Mouse (Mus musculus): Measurements from ENCODE around the gene 1110032F04Rik. TPM values are rescaled to one million over a fixed set of nuclear protein-coding genes. Genes with fewer than 3 reads are reported as not detected.

1110032F04Rik gene
- total and polyA plus RNA-seq, 3 experiments: 2.0 to 2.2 TPM; not detected in 1

- no peaks in the 10 kb centered on the region; a peak in 1 of 4 replicates for H3K4me1 ChIP-seq (ENCODE audit: control insufficient read depth in 1 of 2, insufficient read depth in 2 of 2, low read length in 2 of 2)
- H3K36me3 ChIP-seq (ENCODE audit: control insufficient read depth in 1 of 2, insufficient read depth in 2 of 2, low read length in 2 of 2): peaks cover 0 to 4% of the 10 kb centered on the region in 2 experiments; a peak in 1 of 4 replicates
- H3K4me3 ChIP-seq (ENCODE audit: control insufficient read depth in 1 of 2, insufficient read depth in 1 of 2, low read depth in 2 of 2, low read length in 2 of 2): no peak overlapping the region
- no peaks in the 10 kb centered on the region; a peak in 1 of 4 replicates for H3K27me3 ChIP-seq (ENCODE audit: control insufficient read depth in 1 of 2, insufficient read depth in 2 of 2, low read length in 2 of 2)
- H3K79me2 ChIP-seq (ENCODE audit: control insufficient read depth, insufficient read depth, low read length, poor library complexity): no peaks in the 10 kb centered on the region
- H3K9ac ChIP-seq (ENCODE audit: control insufficient read depth, low read depth, low read length, poor library complexity, severe bottlenecking): no peak overlapping the region
- no peak for TF ChIP-seq EP300 (IDR thresholded peaks at IDR 0.05; ENCODE audit: low read depth in 1 of 2, low read length in 2 of 2)
- no peak for TF ChIP-seq MAZ (IDR thresholded peaks at IDR 0.05; ENCODE audit: low read depth, low read length)
- no peak for TF ChIP-seq TAL1 (IDR thresholded peaks at IDR 0.05; ENCODE audit: low read length)
- no peak for TF ChIP-seq HCFC1 (IDR thresholded peaks at IDR 0.05; ENCODE audit: low read depth, low read length)
- no peak for TF ChIP-seq SIN3A (IDR thresholded peaks at IDR 0.05; ENCODE audit: low read length)
- TF ChIP-seq ELF1 (IDR thresholded peaks at IDR 0.05; ENCODE audit: low read depth, low read length): no peak
- no peak for TF ChIP-seq RCOR1 (IDR thresholded peaks at IDR 0.05; ENCODE audit: low read depth, low read length)
- no peak for TF ChIP-seq USF2 (IDR thresholded peaks at IDR 0.05; ENCODE audit: borderline replicate concordance in 1 of 2, insufficient read depth in 1 of 2, low read depth in 1 of 2, low read length in 2 of 2)
- TF ChIP-seq MYC (IDR thresholded peaks at IDR 0.05; ENCODE audit: low read depth, low read length): no peak
- no peak for TF ChIP-seq NRF1 (IDR thresholded peaks at IDR 0.05; ENCODE audit: insufficient read depth, low read depth, low read length, poor library complexity, severe bottlenecking)
- TF ChIP-seq UBTF (IDR thresholded peaks at IDR 0.05; ENCODE audit: borderline replicate concordance, insufficient read depth, low read depth, low read length): no peak
- TF ChIP-seq POLR2AphosphoS5 (IDR thresholded peaks at IDR 0.05; ENCODE audit: borderline replicate concordance, low read depth, low read length): no peak
- TF ChIP-seq ETS1 (IDR thresholded peaks at IDR 0.05; ENCODE audit: low read depth, low read length): no peak
- no peak for TF ChIP-seq POLR2A (IDR thresholded peaks at IDR 0.05; ENCODE audit: control insufficient read depth in 1 of 2, insufficient read depth in 1 of 2, low read depth in 1 of 2, low read length in 2 of 2, poor library complexity in 1 of 2)
- TF ChIP-seq MAFK (IDR thresholded peaks at IDR 0.05; ENCODE audit: borderline replicate concordance, low read depth, low read length): no peak
- TF ChIP-seq MEF2A (IDR thresholded peaks at IDR 0.05; ENCODE audit: extremely low read depth, insufficient replicate concordance, low read depth, low read length, poor library complexity, severe bottlenecking): no peak
- TF ChIP-seq ZMIZ1 (IDR thresholded peaks at IDR 0.05; ENCODE audit: low read depth, low read length): no peak
- no peak for TF ChIP-seq NELFE (IDR thresholded peaks at IDR 0.05; ENCODE audit: low read depth, low read length)
- no peak overlapping the region for H3K27ac ChIP-seq (ENCODE audit: control insufficient read depth, low read depth, low read length)
- H3K9me3 ChIP-seq (replicated peaks; ENCODE audit: insufficient read depth, low read length): no peaks in the 10 kb centered on the region
- no peak for DNase-seq (ENCODE audit: low read depth, low spot score)
Observed at GRCm38 (mm10) chr3:68848323-68848722, 21.1 kb upstream of the 1110032F04Rik start.

GRCm38 (mm10) chr3:68852414-68852813 is 17.0 kb upstream of the 1110032F04Rik start:
- TF ChIP-seq CHD1 (IDR thresholded peaks at IDR 0.05; ENCODE audit: low read depth, low read length): no peak
- TF ChIP-seq EP300 (IDR thresholded peaks at IDR 0.05; ENCODE audit: low read depth in 1 of 2, low read length in 2 of 2): no peak
- no peak for TF ChIP-seq TCF12 (IDR thresholded peaks at IDR 0.05; ENCODE audit: low read depth, low read length)
- no peak overlapping the region for H3K27ac ChIP-seq (ENCODE audit: control insufficient read depth, low read depth, low read length)
- no peak overlapping the region for H3K9ac ChIP-seq (ENCODE audit: control insufficient read depth, low read depth, low read length, poor library complexity, severe bottlenecking)
- DNase-seq (ENCODE audit: low read depth, low spot score): no peak
- H3K9me3 ChIP-seq (replicated peaks; ENCODE audit: insufficient read depth, low read length): no peaks in the 10 kb centered on the region
- no peaks in the 10 kb centered on the region; a peak in 1 of 4 replicates for H3K27me3 ChIP-seq (ENCODE audit: control insufficient read depth in 1 of 2, insufficient read depth in 2 of 2, low read length in 2 of 2)
- H3K4me3 ChIP-seq (ENCODE audit: control insufficient read depth in 1 of 2, insufficient read depth in 1 of 2, low read depth in 2 of 2, low read length in 2 of 2): no peak overlapping the region
- no peaks in the 10 kb centered on the region; a peak in 1 of 4 replicates for H3K4me1 ChIP-seq (ENCODE audit: control insufficient read depth in 1 of 2, insufficient read depth in 2 of 2, low read length in 2 of 2)
- H3K79me2 ChIP-seq (ENCODE audit: control insufficient read depth, insufficient read depth, low read length, poor library complexity): no peaks in the 10 kb centered on the region
- peaks cover 0 to 4% of the 10 kb centered on the region in 2 experiments; a peak in 1 of 4 replicates for H3K36me3 ChIP-seq (ENCODE audit: control insufficient read depth in 1 of 2, insufficient read depth in 2 of 2, low read length in 2 of 2)

Measured in MEL (cell line).